Mouse (Mus musculus) intestine, embryonic 15.5 days (tissue): ENCODE data around the gene Olfr1391. TPM values are rescaled to one million over a fixed set of nuclear protein-coding genes. Genes with fewer than 3 reads are reported as not detected.

Experiments used
- polyA plus RNA-seq: library from polyadenylated mRNA; unstranded; fragments of >200 nt; fragmentation: Nextera tagmentation; extraction: Ambion mirVana; gene quantifications from 2 replicates; pipeline ENCODE4 v1.2.1, GENCODE M21; 2015

The Olfr1391 gene
- polyA plus RNA-seq, 1 experiment from 2014 or later = not detected

Other genes starting within 250 kb of the Olfr1391 start
- 3.1 and 3.2 TPM in 2 replicates for gene Ifi47, start 246.2 kb upstream of the Olfr1391 start, polyA plus RNA-seq
- gene Olfr1396, start 207.9 kb upstream of the Olfr1391 start, polyA plus RNA-seq = not detected in 2 replicates
- not detected in 2 replicates for gene Olfr1395, start 180.5 kb upstream of the Olfr1391 start, polyA plus RNA-seq
- not detected in 2 replicates for gene Olfr1394, start 168.4 kb upstream of the Olfr1391 start, polyA plus RNA-seq
- gene Btnl9, start 135.6 kb upstream of the Olfr1391 start, polyA plus RNA-seq = 1.7 and 2.2 TPM in 2 replicates
- 24.4 and 28.6 TPM in 2 replicates for gene Zfp62, start 119.5 kb upstream of the Olfr1391 start, polyA plus RNA-seq
- 53.5 and 61.2 TPM in 2 replicates for gene Mgat1, start 78.6 kb upstream of the Olfr1391 start, polyA plus RNA-seq
- not detected in 2 replicates for gene Olfr1393, start 44.4 kb upstream of the Olfr1391 start, polyA plus RNA-seq
- gene Olfr1392, start 37.5 kb upstream of the Olfr1391 start, polyA plus RNA-seq = not detected in 2 replicates
- gene Olfr10, start 18.0 kb upstream of the Olfr1391 start, polyA plus RNA-seq = not detected in 2 replicates
- not detected in 2 replicates for gene Olfr1390, start 12.4 kb downstream of the Olfr1391 start, polyA plus RNA-seq
- not detected in 2 replicates for gene Olfr1389, start 100.3 kb downstream of the Olfr1391 start, polyA plus RNA-seq
- gene Olfr1388, start 113.9 kb downstream of the Olfr1391 start, polyA plus RNA-seq = 0.06 and 0.10 TPM in 2 replicates
- not detected in 2 replicates for gene Olfr1387, start 132.6 kb downstream of the Olfr1391 start, polyA plus RNA-seq
- not detected in 2 replicates for gene Olfr1386, start 142.3 kb downstream of the Olfr1391 start, polyA plus RNA-seq
- gene Olfr1385, start 166.3 kb downstream of the Olfr1391 start, polyA plus RNA-seq = not detected in 2 replicates
- gene Olfr1384, start 184.0 kb downstream of the Olfr1391 start, polyA plus RNA-seq = not detected in 2 replicates
- gene Olfr1383, start 196.9 kb downstream of the Olfr1391 start, polyA plus RNA-seq = not detected in 2 replicates
- not detected in 2 replicates for gene Olfr1382, start 205.5 kb downstream of the Olfr1391 start, polyA plus RNA-seq
- gene Olfr1381, start 220.7 kb downstream of the Olfr1391 start, polyA plus RNA-seq = not detected in 2 replicates
- gene Olfr1380, start 234.1 kb downstream of the Olfr1391 start, polyA plus RNA-seq = not detected in 2 replicates